Mouse (Mus musculus): ENCODE results near the gene Olfr548-ps1.

- TF ChIP-seq POLR2A (IDR thresholded peaks at IDR 0.05; ENCODE audit: low read depth, low read length): no peak
- TF ChIP-seq CTCF (IDR thresholded peaks at IDR 0.05; ENCODE audit: borderline replicate concordance, insufficient read depth, low read length): no peak
These were observed at the start of gene Olfr548-ps1 for GRCm38 (mm10) chr7:102540596-102540995.

Data from embryonic fibroblast, embryonic 13.5 days (primary cell).